Mouse (Mus musculus) midbrain, embryonic 13.5 days (tissue): ENCODE data around the gene Rai14. TPM values are rescaled to one million over a fixed set of nuclear protein-coding genes. Genes with fewer than 3 reads are reported as not detected.

Experiments used
- ATAC-seq: fragments of 200-750 bp; cut with Nextera tagmentation; 2 replicates; pipeline ENCODE4 v1.8.0; 2017; ENCODE audit warnings: mild to moderate bottlenecking, moderate TSS enrichment, moderate library complexity
- H3K27ac ChIP-seq: fragments of 300-500 bp; sonication (generic); 2 replicates; pipeline ENCODE4 v1.5.1; 2015; ENCODE audit warnings: inconsistent platforms, mild to moderate bottlenecking, moderate library complexity
- H3K27me3 ChIP-seq: fragments of 300-500 bp; sonication (generic); 2 replicates; pipeline ENCODE4 v1.6.1; 2015; ENCODE audit warnings: mild to moderate bottlenecking, inconsistent platforms
- H3K36me3 ChIP-seq: fragments of 300-500 bp; sonication (generic); 2 replicates; pipeline ENCODE4 v1.6.1; 2015; ENCODE audit warnings: mild to moderate bottlenecking, inconsistent platforms
- H3K4me1 ChIP-seq: fragments of 300-500 bp; sonication (generic); replicated peaks from 2 replicates; pipeline ENCODE4 v1.6.1; 2015; ENCODE audit warnings: inconsistent platforms
- H3K4me2 ChIP-seq: fragments of 300-500 bp; sonication (generic); replicated peaks from 2 replicates; pipeline ENCODE4 v1.6.1; 2015; ENCODE audit warnings: moderate library complexity, mild to moderate bottlenecking, inconsistent platforms
- H3K4me3 ChIP-seq: fragments of 300-500 bp; sonication (generic); replicated peaks from 2 replicates; pipeline ENCODE4 v1.5.1; 2015; ENCODE audit warnings: mild to moderate bottlenecking, inconsistent platforms
- H3K9ac ChIP-seq: fragments of 300-500 bp; sonication (generic); replicated peaks from 2 replicates; pipeline ENCODE4 v1.6.1; 2015; ENCODE audit warnings: mild to moderate bottlenecking, inconsistent platforms
- H3K9me3 ChIP-seq: fragments of 300-500 bp; sonication (generic); 2 replicates; pipeline ENCODE4 v1.6.1; 2016; ENCODE audit warnings: mild to moderate bottlenecking, inconsistent platforms
- WGBS: fragments of 180-500 bp; shearing (Covaris S2); methylation state at CpG from one replicate; pipeline ENCODE4 v1.1.7; 2015; 5-methylcytosine and 5-hydroxymethylcytosine counted together
- polyA plus RNA-seq: library from polyadenylated mRNA; unstranded; fragments of >200 nt; fragmentation: Nextera tagmentation; extraction: Ambion mirVana; gene quantifications from 2 replicates; pipeline ENCODE4 v1.2.1, GENCODE M21; 2015

Gene Rai14
- polyA plus RNA-seq, 1 experiment from 2014 or later: 34.2 TPM

DNA sequence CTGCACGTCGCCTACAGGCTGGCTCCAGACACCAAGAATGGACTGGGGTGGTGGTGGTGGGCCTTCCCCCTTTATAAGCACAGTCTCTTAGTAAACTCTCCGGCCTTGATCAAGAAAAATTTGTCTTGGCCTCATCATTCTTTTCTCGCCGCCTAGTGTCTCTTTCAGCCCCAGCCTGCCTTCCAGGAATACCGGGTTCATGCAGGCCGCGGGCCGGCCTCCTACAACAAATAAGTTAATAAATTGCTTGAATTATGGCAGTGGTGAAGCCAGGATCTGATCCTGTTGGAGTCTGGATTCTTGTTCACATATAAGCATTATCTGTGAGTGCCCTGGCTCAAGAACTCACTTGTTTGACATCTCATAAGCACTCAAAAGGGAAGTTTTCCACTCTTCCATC lies 117.6 kb downstream of the Rai14 start:
- H3K36me3 ChIP-seq: peaks cover 7% of the 10 kb centered on the region; the same call in 1 of the 2 replicates
- H3K27me3 ChIP-seq: no peaks in the 10 kb centered on the region
- H3K27ac ChIP-seq: no peak overlapping the region
- ATAC-seq: no peak
- no peak overlapping the region for H3K4me2 ChIP-seq
- H3K9ac ChIP-seq: no peak overlapping the region
- H3K9me3 ChIP-seq: no peaks in the 10 kb centered on the region
- WGBS: 97% methylated on average over 9 of the region's 9 CpGs
- H3K4me1 ChIP-seq: 0 out of 2 replicates have a peak, but pooled peaks cover 5% of the 10 kb centered on the region
- no peak overlapping the region for H3K4me3 ChIP-seq

DNA sequence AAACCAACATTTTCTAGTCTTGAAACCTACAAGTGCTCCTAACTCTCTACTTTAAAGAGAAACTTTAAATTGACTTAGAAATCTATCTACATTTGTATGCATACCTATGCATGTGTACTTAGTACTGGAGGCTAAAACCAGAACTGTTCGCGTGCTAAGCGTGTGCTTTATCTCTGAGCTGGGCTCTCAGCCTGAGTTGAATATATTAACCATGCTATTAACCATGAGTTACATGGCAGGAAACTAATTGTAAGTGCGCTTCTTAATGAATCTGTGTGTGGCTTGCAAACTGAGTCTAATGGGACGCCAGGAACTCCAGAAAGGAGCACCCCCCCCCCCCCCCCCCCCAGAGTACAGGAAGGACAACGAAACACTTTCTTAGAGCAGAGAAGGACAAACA lies 119.0 kb downstream of the Rai14 start:
- H3K9ac ChIP-seq: no peak overlapping the region
- H3K4me2 ChIP-seq: no peak overlapping the region
- peaks cover 7% of the 10 kb centered on the region; the same call in 1 of the 2 replicates for H3K36me3 ChIP-seq
- WGBS: 81% methylated on average over 6 of the region's 6 CpGs
- no peaks in the 10 kb centered on the region for H3K27me3 ChIP-seq
- ATAC-seq: no peak
- no peak overlapping the region for H3K4me3 ChIP-seq
- 0 out of 2 replicates have a peak, but pooled peaks cover 5% of the 10 kb centered on the region for H3K4me1 ChIP-seq
- no peak overlapping the region for H3K27ac ChIP-seq
- no peaks in the 10 kb centered on the region for H3K9me3 ChIP-seq

DNA sequence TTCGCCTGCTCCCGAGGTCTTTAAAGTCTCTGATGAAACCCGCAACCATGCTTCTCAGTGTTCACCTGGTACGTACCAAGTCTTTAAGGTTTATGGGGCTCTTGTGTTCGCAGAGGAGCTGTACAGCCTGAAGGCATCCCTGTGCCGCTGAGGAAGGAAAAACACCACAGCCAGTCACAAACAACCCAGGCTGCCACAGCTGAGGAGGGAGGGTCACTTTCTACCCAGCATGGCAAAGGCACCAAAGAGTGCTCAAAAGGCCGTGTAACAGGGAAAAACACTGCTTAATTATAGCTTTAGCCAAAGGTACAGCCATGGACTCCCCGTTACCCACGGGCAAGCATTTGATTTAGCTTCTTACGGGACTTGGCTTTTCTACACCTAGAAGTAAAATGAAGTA lies 119.5 kb downstream of the Rai14 start:
- Histone ChIP-seq H3K36me3 (peaks cover 7% of the 10 kb centered on the region; the same call in 1 of the 2 replicates), H3K27ac (no peak overlapping the region), H3K9ac (no peak overlapping the region), H3K4me3 (no peak overlapping the region), H3K9me3 (no peaks in the 10 kb centered on the region), H3K4me2 (no peak overlapping the region), H3K4me1 (0 out of 2 replicates have a peak, but pooled peaks cover 5% of the 10 kb centered on the region), H3K27me3 (no peaks in the 10 kb centered on the region)
- WGBS: 87% methylated on average over 10 of the region's 10 CpGs
- no peak for ATAC-seq

DNA sequence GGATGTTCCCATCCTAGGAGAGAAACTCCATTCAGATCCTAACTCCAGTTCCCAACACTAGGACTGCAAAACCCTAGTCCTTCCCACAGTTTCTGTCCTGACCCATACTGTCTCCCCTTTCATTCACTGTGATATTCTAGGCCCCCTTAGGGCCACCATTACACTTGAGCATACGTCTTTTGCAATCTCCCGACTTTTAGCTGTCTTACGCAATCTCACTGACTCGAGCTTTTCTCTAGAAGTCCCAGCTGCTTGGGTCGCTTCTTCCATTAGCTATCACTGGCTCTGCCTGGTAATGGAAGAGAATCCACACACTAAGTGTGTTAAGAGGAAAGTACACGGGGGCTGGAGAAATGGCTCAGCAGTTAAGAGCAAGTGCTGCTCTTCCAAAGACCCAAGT lies 121.3 kb downstream of the Rai14 start:
- peaks cover 20% of the 10 kb centered on the region; the same call in 1 of the 2 replicates for H3K36me3 ChIP-seq
- no peak overlapping the region for H3K4me2 ChIP-seq
- ATAC-seq: no peak
- no peak overlapping the region for H3K4me3 ChIP-seq
- H3K4me1 ChIP-seq: no peaks in the 10 kb centered on the region
- WGBS: 94% methylated on average over 6 of the region's 6 CpGs
- H3K27me3 ChIP-seq: no peaks in the 10 kb centered on the region
- no peaks in the 10 kb centered on the region for H3K9me3 ChIP-seq
- no peak overlapping the region for H3K9ac ChIP-seq
- H3K27ac ChIP-seq: no peak overlapping the region

DNA sequence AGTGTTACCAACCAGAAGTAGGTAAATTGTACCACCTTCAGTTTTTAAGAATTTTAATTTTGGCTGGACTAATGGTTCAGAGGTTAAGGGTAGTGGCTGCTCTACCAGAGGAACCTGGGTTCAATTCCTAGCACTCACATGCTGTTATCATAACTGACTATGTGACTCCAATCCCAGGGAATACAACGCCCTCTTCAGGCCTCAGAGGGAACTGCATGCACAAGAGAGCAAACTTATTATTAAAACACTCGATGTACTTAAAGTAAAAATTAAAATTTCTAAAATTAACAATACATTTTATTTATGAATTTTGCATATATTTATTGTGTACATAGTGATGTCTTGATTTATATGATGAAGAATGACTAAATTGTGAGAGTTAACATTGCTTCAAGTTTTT lies 127.9 kb downstream of the Rai14 start:
- Histone ChIP-seq H3K4me3 (no peak overlapping the region), H3K9ac (no peak overlapping the region), H3K4me1 (no peaks in the 10 kb centered on the region), H3K27ac (no peak overlapping the region), H3K27me3 (no peaks in the 10 kb centered on the region), H3K9me3 (no peaks in the 10 kb centered on the region), H3K4me2 (no peak overlapping the region), H3K36me3 (peaks cover 15% of the 10 kb centered on the region; the same call in 1 of the 2 replicates)
- 88% methylated on average over 2 of the region's 2 CpGs for WGBS
- no peak for ATAC-seq

DNA sequence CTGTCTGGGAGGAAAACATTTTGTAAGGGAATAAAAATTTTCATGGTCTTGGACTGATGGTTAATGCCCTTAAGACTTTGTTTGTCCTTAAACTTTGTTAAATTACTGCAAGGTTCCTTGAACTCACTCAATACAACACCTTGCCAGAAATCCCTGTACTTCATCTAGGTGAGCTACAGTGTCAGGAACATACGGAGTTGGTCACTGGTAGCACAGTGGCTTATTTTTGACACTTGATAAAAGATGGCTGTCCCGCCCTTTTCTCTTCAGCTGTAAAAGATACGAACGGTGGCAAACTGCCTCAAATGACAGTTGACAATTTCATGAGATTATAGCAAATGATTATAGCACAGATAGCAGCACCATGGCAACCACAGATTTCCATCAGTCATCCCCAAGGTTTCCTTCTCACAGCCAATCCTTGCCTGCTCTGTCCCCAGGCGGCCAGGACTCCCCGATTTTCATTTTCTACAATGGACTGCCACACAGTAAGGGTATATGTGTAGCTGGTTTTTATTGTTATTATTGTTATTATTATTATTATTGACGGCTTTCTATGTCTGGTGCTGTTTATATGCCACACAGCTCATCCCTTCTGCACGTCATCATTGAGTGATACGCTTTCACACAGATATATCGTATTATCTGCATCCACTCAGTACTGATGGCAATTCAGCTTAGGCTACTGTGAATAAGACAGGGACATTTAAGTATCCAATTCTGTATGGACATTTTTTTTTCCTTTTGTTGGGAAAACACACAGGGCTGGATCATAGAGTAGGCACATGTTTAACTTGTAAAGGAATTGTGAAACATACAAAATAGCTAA lies 129.9 kb downstream of the Rai14 start:
- no peak overlapping the region for H3K27ac ChIP-seq

DNA sequence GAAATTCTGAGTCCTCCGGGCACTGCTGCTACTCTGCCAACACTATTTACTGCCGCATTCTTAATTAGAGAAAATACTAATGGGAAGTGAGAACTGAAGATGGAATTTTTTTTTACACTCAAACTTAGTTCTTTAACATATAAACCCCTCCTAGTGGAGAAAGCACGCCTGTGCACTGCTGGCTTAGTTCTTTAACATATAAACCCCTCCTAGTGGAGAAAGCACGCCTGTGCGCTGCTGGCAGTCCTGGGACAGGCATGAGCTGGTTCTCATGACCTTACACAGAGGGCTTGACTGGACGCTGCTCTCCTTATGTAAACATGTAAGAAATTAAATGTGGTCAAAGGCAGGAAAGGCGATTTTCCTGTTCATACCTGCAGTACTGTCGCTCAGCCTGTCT lies 131.0 kb downstream of the Rai14 start:
- 61% methylated on average over 8 of the region's 8 CpGs for WGBS
- peaks cover 8% of the 10 kb centered on the region; the same call in 1 of the 2 replicates for H3K36me3 ChIP-seq
- no peak overlapping the region for H3K9ac ChIP-seq
- H3K9me3 ChIP-seq: no peaks in the 10 kb centered on the region
- H3K4me2 ChIP-seq: no peak overlapping the region
- H3K27ac ChIP-seq: no peak overlapping the region
- peak; percentile 89 for ATAC-seq
- H3K4me3 ChIP-seq: no peak overlapping the region
- H3K4me1 ChIP-seq: no peaks in the 10 kb centered on the region
- H3K27me3 ChIP-seq: no peaks in the 10 kb centered on the region

More for the DNA sequence above, 129.9 kb downstream of the Rai14 start:
- no peaks in the 10 kb centered on the region for H3K4me1 ChIP-seq
- H3K27me3 ChIP-seq: no peaks in the 10 kb centered on the region
- 74% methylated on average over 10 of the region's 10 CpGs for whole genome bisulfite sequencing
- no peak overlapping the region for H3K4me2 ChIP-seq
- H3K9ac ChIP-seq: no peak overlapping the region
- no peak overlapping the region for H3K4me3 ChIP-seq
- peaks cover 13% of the 10 kb centered on the region; the same call in 1 of the 2 replicates for H3K36me3 ChIP-seq
- ATAC-seq: peak; percentile 82
- no peaks in the 10 kb centered on the region for H3K9me3 ChIP-seq

DNA sequence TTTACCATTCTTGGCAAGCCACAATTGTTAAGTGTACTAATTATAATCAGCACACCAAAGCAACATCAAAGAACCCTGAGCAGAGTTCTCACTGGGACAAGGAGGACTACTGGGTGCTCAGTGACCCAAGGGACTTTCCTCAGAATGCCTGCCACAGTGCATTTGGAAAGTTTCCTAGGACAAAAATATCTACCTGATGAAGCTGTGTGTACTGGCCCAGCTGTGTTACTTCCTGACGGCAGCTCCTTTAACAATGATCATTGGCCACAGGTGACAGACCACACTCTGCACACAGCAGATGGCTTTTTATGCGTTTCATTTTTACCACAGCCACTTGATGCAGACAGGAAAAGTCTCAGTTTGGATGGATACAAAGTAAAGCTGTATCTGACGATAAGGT lies 135.3 kb downstream of the Rai14 start:
- Histone ChIP-seq H3K27ac (no peak overlapping the region), H3K9ac (no peak overlapping the region), H3K36me3 (peaks cover 38% of the 10 kb centered on the region), H3K4me2 (no peak overlapping the region), H3K4me3 (no peak overlapping the region), H3K9me3 (no peaks in the 10 kb centered on the region), H3K27me3 (no peaks in the 10 kb centered on the region), H3K4me1 (no peaks in the 10 kb centered on the region)
- 92% methylated on average over 3 of the region's 3 CpGs for WGBS
- no peak for ATAC-seq

DNA sequence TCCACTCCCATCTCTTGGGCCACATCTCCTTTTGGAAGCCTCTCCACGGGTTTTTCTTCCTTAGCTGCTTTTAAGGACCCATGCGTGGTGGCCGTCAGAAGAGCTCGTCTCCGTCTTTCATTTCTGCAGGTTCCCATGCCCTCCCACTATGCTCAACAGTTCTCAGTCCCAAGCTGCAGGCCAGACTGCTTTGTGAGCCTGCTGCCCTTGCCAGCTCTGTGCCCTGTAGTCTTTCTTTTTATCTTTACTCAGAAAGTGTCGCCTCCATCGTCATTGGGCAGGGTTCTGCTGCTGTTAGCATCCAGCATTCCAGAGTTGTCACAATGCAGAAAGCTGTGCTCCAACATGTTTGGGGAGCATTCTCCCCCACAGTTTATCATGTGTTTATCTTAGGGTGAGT lies 147.9 kb downstream of the Rai14 start:
- H3K9ac ChIP-seq: no peak overlapping the region
- H3K4me1 ChIP-seq: no peaks in the 10 kb centered on the region
- H3K27me3 ChIP-seq: no peaks in the 10 kb centered on the region
- H3K4me2 ChIP-seq: no peak overlapping the region
- no peak overlapping the region for H3K4me3 ChIP-seq
- no peak for ATAC-seq
- 89% methylated on average over 7 of the region's 7 CpGs for WGBS
- no peaks in the 10 kb centered on the region for H3K9me3 ChIP-seq
- no peak overlapping the region for H3K27ac ChIP-seq
- peaks cover 36% of the 10 kb centered on the region for H3K36me3 ChIP-seq

DNA sequence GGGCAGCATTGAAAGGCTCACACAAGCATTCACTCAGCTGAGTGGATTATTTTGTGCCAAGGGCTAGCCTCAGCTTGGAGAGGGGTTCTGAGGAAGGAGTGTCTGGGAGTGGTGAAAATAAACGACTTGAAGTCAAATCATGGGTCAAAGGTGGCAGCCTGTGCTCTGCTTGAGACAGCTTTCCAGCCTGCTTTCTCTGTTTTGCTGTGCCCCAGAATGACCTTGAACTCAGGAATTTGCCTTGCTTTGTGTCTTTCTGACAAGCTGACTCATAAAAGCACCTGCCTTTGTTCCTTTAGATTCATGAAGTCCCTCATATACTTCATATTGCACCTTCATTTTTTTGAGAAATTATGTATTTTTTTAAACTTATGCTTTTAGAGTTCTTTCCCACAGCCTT lies 150.2 kb downstream of the Rai14 start:
- Histone ChIP-seq H3K9me3 (no peaks in the 10 kb centered on the region), H3K36me3 (peaks cover 18% of the 10 kb centered on the region), H3K27me3 (no peaks in the 10 kb centered on the region), H3K4me2 (no peak overlapping the region), H3K9ac (no peak overlapping the region), H3K27ac (no peak overlapping the region), H3K4me1 (no peaks in the 10 kb centered on the region), H3K4me3 (no peak overlapping the region)
- no peak for ATAC-seq
- 52% methylated on average over 1 of the region's 1 CpGs for WGBS

DNA sequence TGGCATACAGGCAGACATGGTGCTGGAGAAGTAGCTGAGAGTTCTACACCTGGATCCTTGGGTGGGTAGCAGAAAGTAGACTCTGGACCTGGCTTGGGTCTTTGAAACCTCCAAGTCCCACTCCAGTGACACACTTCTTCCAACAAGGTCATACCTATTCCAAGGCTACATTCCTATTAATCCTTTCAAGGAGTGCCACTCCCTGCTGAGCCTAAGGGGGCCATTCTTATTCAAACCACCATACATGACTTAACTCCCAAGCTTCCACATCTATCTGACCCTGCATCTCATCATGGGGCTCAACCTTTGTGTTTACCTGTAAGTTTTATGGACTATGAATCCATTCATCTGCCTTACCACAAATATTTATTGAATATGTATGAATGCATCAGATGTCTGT lies 152.1 kb downstream of the Rai14 start:
- no peak overlapping the region for H3K4me3 ChIP-seq
- no peak for ATAC-seq
- peaks cover 2% of the 10 kb centered on the region for H3K36me3 ChIP-seq
- no peak overlapping the region for H3K9ac ChIP-seq
- H3K4me2 ChIP-seq: no peak overlapping the region
- no peak overlapping the region for H3K27ac ChIP-seq
- H3K4me1 ChIP-seq: no peaks in the 10 kb centered on the region
- no peaks in the 10 kb centered on the region for H3K27me3 ChIP-seq
- no peaks in the 10 kb centered on the region for H3K9me3 ChIP-seq

DNA sequence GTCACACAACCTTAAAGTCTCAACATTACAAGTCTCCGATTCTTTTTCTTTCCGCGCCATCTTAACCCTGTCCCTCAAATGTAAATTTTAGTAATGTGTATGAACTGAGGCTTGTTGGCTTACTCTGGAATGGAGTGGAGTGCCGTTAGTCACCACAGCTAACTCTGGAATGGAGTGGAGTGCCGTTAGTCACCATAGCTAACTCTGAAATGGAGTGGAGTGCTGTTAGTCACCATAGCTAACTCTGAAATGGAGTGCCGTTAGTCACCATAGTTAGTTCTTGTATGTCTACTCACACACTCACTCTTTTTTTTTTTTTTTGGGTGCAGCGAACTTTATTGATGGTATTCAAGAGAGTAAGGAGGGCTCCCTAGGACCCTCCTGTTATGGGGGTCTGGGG lies 154.4 kb downstream of the Rai14 start:
- no peak for ATAC-seq
- no peak overlapping the region for H3K4me2 ChIP-seq
- H3K27me3 ChIP-seq: no peaks in the 10 kb centered on the region
- 95% methylated on average over 7 of the region's 7 CpGs for WGBS
- no peaks in the 10 kb centered on the region for H3K4me1 ChIP-seq
- H3K9ac ChIP-seq: no peak overlapping the region
- H3K36me3 ChIP-seq: no peaks in the 10 kb centered on the region
- no peak overlapping the region for H3K27ac ChIP-seq
- no peak overlapping the region for H3K4me3 ChIP-seq
- no peaks in the 10 kb centered on the region for H3K9me3 ChIP-seq

DNA sequence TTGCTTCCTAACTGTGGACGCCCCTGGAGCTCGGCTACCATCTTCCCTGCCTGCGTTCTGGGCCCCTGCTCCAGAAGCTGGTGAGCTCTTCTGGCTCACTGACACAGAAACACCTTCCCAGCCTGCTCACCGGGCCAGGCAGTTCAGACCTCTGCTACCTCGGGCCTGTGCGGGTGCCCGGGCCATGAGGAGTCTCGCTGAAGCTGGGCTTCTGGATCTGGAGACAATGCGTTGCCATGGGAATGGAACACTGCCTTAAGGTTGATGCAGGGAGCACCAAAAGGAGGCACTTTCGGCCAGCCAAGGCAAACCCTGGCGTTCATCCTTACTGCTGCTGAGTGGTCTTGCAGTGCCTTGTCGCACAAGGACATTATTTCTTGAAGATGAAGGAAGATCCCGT lies 156.0 kb downstream of the Rai14 start, which contains the start of gene Ttc23l:
TSS of gene Ttc23l (minus strand) at position 204 of the 400 bp plus-strand sequence.
- no peak within 1 kb of the TSS for H3K9ac ChIP-seq
- H3K36me3 ChIP-seq: no peaks in the 10 kb centered on the region
- no peaks in the 10 kb centered on the region for H3K9me3 ChIP-seq
- no peaks in the 10 kb centered on the region for H3K4me1 ChIP-seq
- H3K4me2 ChIP-seq: no peak within 1 kb of the TSS
- no peak within 1 kb of the TSS for H3K4me3 ChIP-seq
- 81% methylated on average over 13 of the region's 13 CpGs for WGBS
- no peaks in the 10 kb centered on the region for H3K27me3 ChIP-seq
- ATAC-seq: no peak
- no peak within 1 kb of the TSS for H3K27ac ChIP-seq
